Mouse (Mus musculus): Measurements from ENCODE around the gene Lrrc66.

The Lrrc66 gene

DNA sequence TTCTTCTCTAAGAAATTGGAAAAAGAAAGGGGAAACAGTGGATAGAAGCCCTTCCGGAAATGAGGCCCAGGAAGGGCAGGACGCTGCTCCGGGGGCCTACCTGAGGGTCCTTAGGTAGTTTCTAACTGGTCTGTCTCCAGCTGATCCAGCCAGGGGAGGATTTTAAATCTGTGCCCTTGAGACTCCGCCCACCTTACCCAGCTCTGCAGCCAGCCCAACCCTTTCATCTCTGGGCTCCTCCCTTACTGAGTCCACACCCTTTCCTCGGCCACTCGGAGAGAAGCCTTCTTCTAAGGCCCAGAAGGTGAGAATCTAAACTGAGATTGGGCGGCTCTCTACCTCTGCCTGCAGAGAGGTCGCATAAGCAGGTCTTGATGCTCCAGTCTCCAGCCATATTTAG is at the start of gene Lrrc66:
Gene Lrrc66 (minus strand): TSS at position 236 of the 400 bp plus-strand sequence.
- DNase-seq, result peak; percentile 74

DNA sequence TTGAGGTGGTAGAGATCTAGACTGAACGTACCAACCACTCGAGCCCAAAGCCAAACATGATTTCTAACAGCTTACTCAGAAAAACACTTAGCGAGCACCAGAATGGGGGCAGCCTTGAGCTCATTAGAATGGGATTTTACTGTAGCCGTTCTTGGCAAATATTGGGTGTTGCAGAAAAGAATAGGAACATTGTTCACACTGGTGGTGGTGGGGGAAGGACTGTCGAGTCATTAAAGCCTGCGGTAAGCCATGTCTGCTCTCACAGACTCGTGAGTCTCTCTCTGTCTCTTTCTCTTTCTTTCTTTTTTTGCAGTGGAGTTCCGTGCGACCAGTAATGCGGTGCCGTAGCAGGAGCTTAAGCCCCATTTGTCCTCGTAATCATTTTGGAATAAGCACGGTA is 44.3 kb upstream of the Lrrc66 start:
- no peak for DNase-seq

DNA sequence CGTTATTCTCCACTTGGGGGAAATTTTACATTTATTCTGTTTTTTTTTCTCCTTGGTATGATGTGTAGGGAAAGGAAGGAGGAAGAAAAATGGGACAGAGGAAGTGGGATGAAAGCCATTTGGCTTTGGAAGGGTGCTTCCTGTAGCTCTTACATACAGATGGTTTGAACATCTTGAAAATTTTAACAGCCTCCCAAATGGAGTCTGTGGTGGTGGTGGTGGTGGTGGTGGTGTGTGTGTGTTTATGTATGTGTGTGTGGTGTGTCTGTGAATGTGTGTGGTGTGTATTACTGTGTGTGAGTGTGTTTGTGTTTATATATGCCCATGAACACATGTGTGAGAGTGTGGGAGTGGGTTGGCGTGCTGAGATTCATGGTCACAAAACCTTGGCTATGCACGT is 43.3 kb upstream of the Lrrc66 start:
- no peak for DNase-seq

DNA sequence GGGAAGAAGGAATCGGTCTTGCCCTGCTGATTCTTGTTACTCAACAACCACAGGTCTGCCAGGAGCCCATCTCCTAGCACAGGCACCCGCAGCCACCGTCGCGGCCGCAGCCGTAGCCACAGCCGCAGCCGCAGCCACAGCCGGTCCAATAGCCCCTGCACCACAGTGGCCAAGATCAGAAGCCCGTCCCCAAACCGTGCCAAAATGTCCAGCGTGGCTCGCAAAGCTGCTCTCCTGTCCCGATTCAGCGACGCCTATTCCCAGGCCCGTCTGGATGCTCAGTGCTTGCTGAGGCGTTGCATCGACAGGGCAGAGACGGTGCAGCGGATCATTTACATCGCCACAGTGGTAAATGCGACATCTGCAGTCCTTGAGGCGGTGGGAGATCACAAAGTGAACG is 37.1 kb upstream of the Lrrc66 start:
- DNase-seq, result no peak

DNA sequence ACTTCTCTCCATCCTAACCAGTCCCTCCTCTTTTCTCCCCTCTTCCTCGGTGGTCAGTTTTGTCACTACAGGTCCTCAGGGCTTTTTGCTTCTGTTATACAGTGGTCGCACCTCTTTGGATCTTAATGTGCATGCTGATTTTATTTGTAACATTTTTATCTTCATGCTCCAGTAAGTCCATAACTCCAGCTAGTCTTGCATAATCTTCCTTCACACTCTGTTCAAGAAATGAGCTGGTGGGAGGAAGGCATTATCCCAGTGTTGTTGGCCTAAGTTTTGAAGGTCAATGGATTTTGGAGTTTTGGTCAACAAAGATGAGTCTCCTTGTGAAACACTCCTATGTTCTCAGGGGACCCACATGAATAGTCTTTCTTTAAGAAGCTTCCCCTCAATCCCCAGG is 35.6 kb upstream of the Lrrc66 start:
- no peak for DNase-seq

DNA sequence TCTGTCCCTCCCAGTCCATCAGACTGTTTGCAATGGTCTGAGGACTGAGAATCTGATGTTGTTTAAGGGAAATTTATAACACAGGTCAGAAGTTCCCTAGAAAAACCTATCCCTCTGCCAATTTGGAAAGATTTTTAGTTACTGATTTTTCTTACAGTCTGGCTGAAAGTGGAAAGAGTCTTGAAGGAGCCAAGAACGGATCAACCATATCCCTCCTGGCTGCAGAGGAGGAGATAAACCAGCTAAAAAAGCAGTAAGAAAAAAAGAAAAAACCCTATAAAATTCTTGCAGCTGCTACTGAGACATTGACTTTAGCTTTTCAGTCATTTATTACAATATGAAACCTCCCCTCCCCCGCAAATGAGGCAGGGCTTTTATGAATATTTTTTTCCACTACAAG is 34.4 kb upstream of the Lrrc66 start:
- no peak for DNase-seq

DNA sequence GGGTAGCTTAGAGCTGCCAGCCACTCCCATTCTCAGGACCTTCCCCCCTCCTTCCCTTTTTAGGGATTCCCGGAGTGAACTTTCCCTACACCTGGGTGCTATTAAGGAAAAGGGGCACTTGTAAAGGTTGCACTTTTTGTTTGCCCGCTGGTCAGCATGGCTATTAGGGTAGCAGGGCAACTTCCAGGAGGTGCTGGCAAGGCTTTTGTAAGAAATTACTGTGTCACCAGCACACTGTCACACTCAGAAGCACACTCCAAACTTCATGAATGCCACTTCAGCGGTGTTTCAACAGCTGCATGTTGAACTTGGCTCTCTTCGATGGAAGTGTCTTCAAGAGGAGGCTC is 19.5 kb upstream of the Lrrc66 start:
- DNase-seq, result no peak

GRCm38 (mm10) chr5:73651061-73651854 is 18.9 kb upstream of the Lrrc66 start, which contains the start of gene Spata18:
Spata18 (plus strand) TSS chr5:73651379.
- no peak for DNase-seq

DNA sequence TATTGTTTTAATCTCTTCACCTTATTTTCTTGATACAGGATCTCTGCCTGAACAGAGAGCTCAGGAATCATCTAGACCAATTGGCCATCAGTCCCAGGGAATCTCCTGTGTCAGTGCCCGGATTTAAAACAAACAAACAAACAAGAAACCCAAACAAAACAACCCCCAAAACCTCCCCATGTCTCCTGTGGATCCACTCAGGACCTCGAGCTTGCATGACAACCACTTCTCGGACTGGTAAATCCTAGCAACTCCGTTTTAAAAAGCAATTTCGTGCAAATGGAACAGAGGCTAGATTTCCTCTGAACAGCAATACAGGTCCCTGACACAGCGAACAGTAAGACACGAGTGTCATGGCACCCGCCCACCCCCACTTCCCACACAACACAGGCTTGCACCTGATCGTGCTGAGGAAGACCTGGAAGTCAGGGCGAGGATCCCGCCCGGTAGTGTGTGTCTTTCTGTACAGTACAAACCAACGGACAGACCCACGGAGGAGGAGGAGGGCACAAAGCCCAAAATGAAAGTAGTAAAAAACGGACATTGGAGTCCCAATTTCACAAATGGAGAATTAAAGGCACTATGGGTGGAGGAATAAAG is 18.1 kb upstream of the Lrrc66 start:
- no peak for DNase-seq

DNA sequence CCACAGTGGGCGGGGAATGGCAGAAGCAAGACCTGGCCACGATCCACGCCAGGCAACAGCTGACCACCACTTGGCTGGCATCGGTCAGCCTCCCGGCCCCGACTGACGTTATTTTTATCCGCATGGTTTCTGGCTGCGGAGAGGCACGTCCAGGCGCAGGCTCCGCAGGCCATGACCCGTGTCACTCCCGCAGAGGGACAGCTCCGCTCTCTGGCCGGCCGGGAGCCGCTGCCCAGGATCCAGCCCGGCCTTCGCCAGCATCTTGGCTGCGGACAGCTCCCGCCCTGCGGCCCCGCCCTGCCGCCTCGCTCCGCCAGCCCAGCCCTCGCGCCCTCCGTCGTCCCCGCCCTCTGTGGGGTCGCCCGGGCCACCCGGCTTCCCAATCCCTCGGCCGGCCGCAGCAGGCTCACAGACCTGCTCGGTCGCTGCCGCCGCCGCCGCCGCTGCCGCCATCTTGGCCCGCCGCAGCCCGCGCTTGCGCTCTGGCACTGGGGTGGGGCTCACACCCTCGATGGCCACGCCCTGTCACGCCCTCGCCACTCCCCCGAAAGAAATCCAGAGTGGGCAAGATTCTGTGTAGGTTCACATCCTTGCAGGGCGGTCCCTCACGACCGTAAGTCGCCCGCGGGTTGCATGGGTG is 15.1 kb upstream of the Lrrc66 start, which contains the start of gene Sgcb:
Gene Sgcb (minus strand): TSS at position 530 of the 640 bp plus-strand sequence.
- DNase-seq, result peak; percentile 87

GRCm38 (mm10) chr5:73642091-73642490 is 9.8 kb upstream of the Lrrc66 start:
- DNase-seq, result no peak

GRCm38 (mm10) chr5:73641058-73641457 is 8.7 kb upstream of the Lrrc66 start:
- DNase-seq, result no peak

DNA sequence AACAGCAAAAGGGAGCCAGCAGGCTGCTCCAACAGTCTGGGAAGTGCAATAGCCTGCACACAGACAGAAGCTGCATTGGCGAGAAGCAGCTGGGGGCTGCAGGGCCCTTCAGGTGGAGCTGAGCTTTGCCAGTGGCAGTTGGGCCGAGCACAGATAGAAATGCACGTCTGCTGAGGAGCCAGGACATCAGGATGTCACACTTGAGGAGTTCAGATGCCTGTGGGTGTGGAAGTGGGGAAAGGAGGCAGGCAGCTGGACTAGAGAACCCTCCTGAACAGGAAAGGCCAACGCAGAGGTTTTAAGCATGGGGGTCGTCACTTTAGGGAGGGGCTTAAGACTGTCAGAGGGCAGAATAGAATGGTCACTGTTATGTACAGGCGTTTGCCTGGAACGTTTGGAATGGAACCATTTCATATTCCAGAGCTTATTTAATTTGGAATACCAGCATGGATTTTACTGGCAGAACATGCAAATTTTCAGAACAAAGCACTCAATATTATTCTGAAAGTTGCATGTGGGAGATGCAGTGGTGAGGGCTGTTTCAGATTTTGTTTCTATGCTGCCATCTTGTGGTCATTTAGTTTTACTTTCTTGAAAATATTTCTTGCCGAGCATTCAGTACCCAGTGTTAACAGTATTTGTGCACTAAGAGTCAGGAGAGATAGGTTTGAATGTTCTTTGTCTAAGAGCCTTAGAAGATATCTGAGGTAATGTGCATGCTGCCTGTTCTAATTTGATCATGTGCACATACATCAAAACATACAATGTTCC is 5.2 kb upstream of the Lrrc66 start:
- DNase-seq, result no peak

GRCm38 (mm10) chr5:73633141-73633540 is 815 bp upstream of the Lrrc66 start:
- DNase-seq, result peak; percentile 47

DNA sequence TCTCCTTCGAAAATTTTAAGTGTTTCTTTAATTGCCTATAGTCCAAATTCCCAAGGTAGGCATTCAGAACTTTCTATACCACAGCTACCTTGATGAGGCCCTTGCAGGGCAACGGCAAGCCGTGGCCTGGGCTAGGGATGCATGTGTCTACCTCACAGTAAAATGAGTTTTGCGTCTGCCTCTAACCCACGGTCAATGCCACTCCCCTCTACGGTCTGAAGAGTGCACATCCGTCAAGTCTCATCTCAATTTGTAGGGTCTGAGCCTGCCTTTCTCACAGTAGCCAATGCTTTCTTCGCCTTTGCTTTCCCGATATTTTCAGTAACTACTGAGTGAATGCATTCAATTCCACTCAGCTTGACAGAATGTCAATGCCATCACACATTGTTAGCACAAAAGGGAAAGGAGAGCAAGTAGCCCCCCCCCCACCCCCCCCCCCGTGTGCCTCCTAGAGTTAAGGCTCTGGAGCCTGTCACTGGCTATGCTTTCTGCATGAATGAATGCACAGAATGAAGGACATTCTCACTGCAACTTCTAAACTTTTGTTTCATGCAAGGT is 1.2 kb downstream of the Lrrc66 start:
- no peak for DNase-seq

DNA sequence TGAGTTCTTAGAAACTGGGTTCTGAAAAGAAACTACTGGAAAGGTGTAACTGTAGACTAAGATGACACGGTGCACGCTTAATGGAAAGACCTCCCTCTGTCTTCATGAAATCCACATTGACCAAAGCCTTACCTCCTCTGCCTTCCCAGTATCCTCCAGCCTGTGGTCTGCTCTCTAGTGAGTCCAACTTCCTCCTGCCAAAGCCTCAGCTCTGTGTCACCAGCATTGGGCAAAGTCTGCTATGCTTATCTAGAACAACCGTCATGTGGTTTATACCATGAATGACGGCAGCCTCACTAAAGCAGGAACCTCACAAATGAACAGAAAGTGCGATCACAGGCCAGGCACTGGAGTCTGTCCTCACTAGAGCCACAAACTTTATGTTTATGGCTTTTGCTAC is 2.2 kb downstream of the Lrrc66 start:
- no peak for DNase-seq

DNA sequence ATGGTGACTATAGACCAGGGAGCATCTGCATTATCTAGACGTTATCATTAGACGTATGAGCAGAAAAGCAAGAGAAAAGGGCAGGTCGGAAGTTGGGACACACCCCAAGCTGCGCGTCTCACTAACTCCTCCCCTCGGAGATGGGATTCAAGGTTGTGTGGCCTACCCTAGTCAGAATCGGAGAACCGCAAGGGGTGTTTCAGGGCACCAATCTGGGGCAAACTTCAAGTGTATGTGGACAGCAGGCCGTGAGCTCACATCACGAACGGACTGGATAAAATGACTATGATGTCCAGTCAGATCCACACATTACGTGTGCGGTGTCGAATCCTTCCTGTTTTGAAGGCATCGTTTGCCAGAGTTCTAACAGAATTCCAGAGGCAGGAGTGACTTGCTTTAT is 4.3 kb downstream of the Lrrc66 start:
- no peak for DNase-seq

GRCm38 (mm10) chr5:73627559-73627958 is 4.8 kb downstream of the Lrrc66 start:
- DNase-seq, result no peak

DNA sequence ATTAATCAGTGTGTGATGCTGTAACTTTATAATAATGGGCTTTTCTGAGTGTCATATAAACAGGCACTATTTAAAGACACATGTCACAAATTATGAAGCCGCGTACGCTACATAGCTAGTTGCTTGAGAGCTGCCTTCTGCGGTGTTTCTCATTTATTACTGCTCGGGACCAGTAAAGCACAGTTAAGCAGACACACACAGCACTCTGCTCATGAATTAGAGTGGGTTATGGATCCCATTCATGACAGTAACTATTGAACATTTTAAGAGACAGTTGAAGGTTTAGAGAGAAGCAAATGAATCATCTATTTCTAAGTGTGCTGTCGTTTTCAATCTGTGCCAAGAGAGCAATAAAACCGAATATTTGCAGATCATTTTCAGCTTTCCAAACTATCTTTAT is 5.5 kb downstream of the Lrrc66 start:
- no peak for DNase-seq

DNA sequence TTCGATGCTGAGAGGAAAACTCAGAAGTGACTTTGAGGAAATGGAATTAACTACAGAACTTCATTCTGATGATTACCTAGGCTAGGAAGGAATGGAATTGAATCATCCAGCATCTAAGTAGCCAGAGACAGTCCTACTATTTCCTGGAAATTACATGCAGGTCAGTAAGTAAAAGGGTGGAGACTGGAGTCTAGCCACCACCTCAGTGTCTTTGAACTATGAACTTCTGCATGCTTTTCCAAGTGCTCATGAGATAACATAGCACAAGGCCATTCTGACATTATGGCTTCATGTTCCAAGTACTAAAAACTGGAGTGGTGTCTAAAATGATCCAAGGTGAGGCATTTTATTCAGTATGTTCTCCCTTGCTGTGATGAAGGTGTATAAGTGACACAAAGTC is 6.8 kb downstream of the Lrrc66 start:
- no peak for DNase-seq

- no peak for DNase-seq
Measured at GRCm38 (mm10) chr5:73618969-73619368, 13.4 kb downstream of the Lrrc66 start.

GRCm38 (mm10) chr5:73615211-73615610 is 17.1 kb downstream of the Lrrc66 start:
- DNase-seq, result no peak

- no peak for DNase-seq
Measured at GRCm38 (mm10) chr5:73613296-73613695, 19.0 kb downstream of the Lrrc66 start.
